ENCODE assay signal across 26 mouse cellular contexts in genomic region chr8:112922789-112923188, GRCm38 (mm10).
DNase-seq lines count a peak whose midpoint lies in the region; ATAC-seq and TF ChIP-seq lines count a peak whose summit lies in the region.
"Had no signal": no experiment of that assay in that cellular context is flagged by ENCODE, and none has a peak within 500 bp of the region (broad histone marks: within the 10 kb centered on the region; RNA-seq: fewer than 3 reads in every experiment).

No protein-coding gene starts in this region.

- no peaks in the 10 kb centered on the region for H3K27me3 ChIP-seq in hindbrain, embryonic 11.5 days (ENCODE audit: control insufficient read depth, insufficient read depth, low read length)
- no peaks in the 10 kb centered on the region for H3K27me3 ChIP-seq in hindbrain, embryonic 13.5 days
- H3K27me3 ChIP-seq in C2C12 (ENCODE audit: control insufficient read depth, insufficient read depth, insufficient read length) (no peaks in the 10 kb centered on the region), myocyte (ENCODE audit: control insufficient read depth, insufficient read depth, insufficient read length) (no peaks in the 10 kb centered on the region)
- H3K27me3 ChIP-seq: CH12.LX; embryonic facial prominence, embryonic 13.5 days; forebrain, embryonic 13.5 days had no signal

- no peak for TF ChIP-seq POLR2A in myocyte (IDR thresholded peaks at IDR 0.05; ENCODE audit: insufficient read length, low read depth)

- no peaks in the 10 kb centered on the region for H3K4me1 ChIP-seq in hindbrain, embryonic 11.5 days (replicated peaks; ENCODE audit: control insufficient read depth, insufficient read depth, low read length)
- H3K4me1 ChIP-seq in hindbrain, embryonic 13.5 days (replicated peaks): peaks cover 8% of the 10 kb centered on the region; the same call in 1 of the 2 replicates
- H3K4me1 ChIP-seq: embryonic facial prominence, embryonic 13.5 days; forebrain, embryonic 13.5 days had no signal

- no peak overlapping the region for H3K9ac ChIP-seq in hindbrain, embryonic 11.5 days (ENCODE audit: low read depth, low read length)
- H3K9ac ChIP-seq in hindbrain, embryonic 13.5 days: no peak overlapping the region
- H3K9ac ChIP-seq: embryonic facial prominence, embryonic 13.5 days; forebrain, embryonic 13.5 days; hindbrain, embryonic 14.5 days had no signal

- WGBS in hindbrain, embryonic 11.5 days: 90% methylated on average over 5 of the region's 5 CpGs
- 84% methylated on average over 5 of the region's 5 CpGs for WGBS in hindbrain, embryonic 13.5 days

- H3K9me3 ChIP-seq in hindbrain, embryonic 11.5 days (ENCODE audit: control insufficient read depth, low read length): no peaks in the 10 kb centered on the region
- no peaks in the 10 kb centered on the region for H3K9me3 ChIP-seq in hindbrain, embryonic 13.5 days
- H3K9me3 ChIP-seq: embryonic facial prominence, embryonic 13.5 days; forebrain, embryonic 13.5 days had no signal

- ATAC-seq in hindbrain, embryonic 11.5 days (ENCODE audit: low FRiP score): 0 out of 2 replicates have a peak, but pooled peaks have one; percentile 30
- ATAC-seq in hindbrain, embryonic 13.5 days (ENCODE audit: low FRiP score): no peak
- ATAC-seq: activated CD4-positive, CD25-positive, alpha-beta regulatory T cell, adult 4 months; hindbrain, postnatal 0 days; inflammation-experienced regulatory T-cells, adult 6 months; intestine, embryonic 16.5 days had no signal

- H3K36me3 ChIP-seq in hindbrain, embryonic 11.5 days (ENCODE audit: control insufficient read depth, insufficient read depth, low read length): no peaks in the 10 kb centered on the region
- H3K36me3 ChIP-seq in hindbrain, embryonic 13.5 days: no peaks in the 10 kb centered on the region
- H3K36me3 ChIP-seq in C2C12 (ENCODE audit: control insufficient read depth, insufficient read depth) (no peaks in the 10 kb centered on the region), myocyte (ENCODE audit: control insufficient read depth, insufficient read depth) (no peaks in the 10 kb centered on the region)
- H3K36me3 ChIP-seq: embryonic facial prominence, embryonic 13.5 days; G1E had no signal

- H3K79me2 ChIP-seq in C2C12 (ENCODE audit: control insufficient read depth, insufficient read depth) (no peaks in the 10 kb centered on the region), myocyte (ENCODE audit: control insufficient read depth, insufficient read depth) (no peaks in the 10 kb centered on the region)

- no peak for DNase-seq in hindbrain, embryonic 11.5 days (ENCODE audit: low spot score)
- peak; percentile 41 for DNase-seq in 3T3-L1 (ENCODE audit: low read depth, low spot score)
- DNase-seq in spleen, postnatal 4 days (ENCODE audit: low spot score in 2 of 2): no peak
- DNase-seq: adrenal gland, adult 8-10 months; adrenal gland, postnatal 25 days; cerebellum, adult 11-12 months; cerebellum, adult 8-10 months; cerebellum, postnatal 10 days; cerebellum, postnatal 36 days; gastrocnemius, adult 2 months; gastrocnemius, postnatal 14 days; heart, adult 11 months had no signal

- no peak overlapping the region for H3K4me2 ChIP-seq in hindbrain, embryonic 11.5 days (replicated peaks; ENCODE audit: low read depth, low read length)
- no peak overlapping the region for H3K4me2 ChIP-seq in hindbrain, embryonic 13.5 days
- peak overlapping the region; percentile 64 for H3K4me2 ChIP-seq in myocyte (ENCODE audit: low read depth)
- H3K4me2 ChIP-seq: embryonic facial prominence, embryonic 13.5 days; forebrain, embryonic 13.5 days; heart, embryonic 11.5 days; hindbrain, embryonic 14.5 days had no signal

- no peak overlapping the region for H3ac ChIP-seq in C2C12 (ENCODE audit: control insufficient read depth, insufficient read length, low read depth)
- H3ac ChIP-seq in myocyte (ENCODE audit: control insufficient read depth, insufficient read length): no peak overlapping the region

- no peak for TF ChIP-seq CTCF in C2C12 (IDR thresholded peaks at IDR 0.05; ENCODE audit: control insufficient read depth, insufficient read depth, insufficient read length)

- no peaks in the 10 kb centered on the region for H3K79me3 ChIP-seq in C2C12 (ENCODE audit: low read depth)

- H3K27ac ChIP-seq in hindbrain, embryonic 11.5 days (ENCODE audit: low read depth, low read length): no peak overlapping the region
- H3K27ac ChIP-seq in hindbrain, embryonic 13.5 days: no peak overlapping the region
- H3K27ac ChIP-seq: embryonic facial prominence, embryonic 13.5 days; forebrain, embryonic 13.5 days; gastrocnemius, adult 2 months; hindbrain, embryonic 14.5 days; hindbrain, postnatal 0 days had no signal

- H3K4me3 ChIP-seq in hindbrain, embryonic 11.5 days (ENCODE audit: low read depth, low read length): no peak overlapping the region
- no peak overlapping the region for H3K4me3 ChIP-seq in hindbrain, embryonic 13.5 days
- H3K4me3 ChIP-seq in C2C12 (ENCODE audit: insufficient read depth, poor library complexity, severe bottlenecking) (no peak overlapping the region), myocyte (no peak overlapping the region)
- H3K4me3 ChIP-seq: embryonic facial prominence, embryonic 13.5 days; erythroblast, embryonic 14.5 days; forebrain, embryonic 13.5 days; gastrocnemius, adult 2 months had no signal

TF ChIP-seq in C2C12, 6 proteins besides CTCF, POLR2A, EP300 and RAD21:
- no peak for TF ChIP-seq CEBPB (IDR thresholded peaks at IDR 0.05; ENCODE audit: low read depth)
- peak; percentile 82 for TF ChIP-seq FOSL1 (IDR thresholded peaks at IDR 0.05; ENCODE audit: insufficient read depth, low read length, poor library complexity, severe bottlenecking)
TF ChIP-seq in C2C12: peak in this region for 1.

TF ChIP-seq in myocyte, 11 proteins besides CTCF, POLR2A, EP300 and RAD21:
- no peak for TF ChIP-seq SRF (IDR thresholded peaks at IDR 0.05; ENCODE audit: control insufficient read depth, insufficient read length, low read depth)
- TF ChIP-seq E2F4 (IDR thresholded peaks at IDR 0.05; ENCODE audit: insufficient read depth): no peak
- TF ChIP-seq POLR2AphosphoS2 (IDR thresholded peaks at IDR 0.05; ENCODE audit: insufficient read length, low read depth): no peak
- no peak for TF ChIP-seq USF1 (IDR thresholded peaks at IDR 0.05; ENCODE audit: low read depth)
- no peak for TF ChIP-seq MYOG (IDR thresholded peaks at IDR 0.05; ENCODE audit: control insufficient read depth in 1 of 3, insufficient read depth in 1 of 3, insufficient read length in 2 of 3, low read depth in 2 of 3)
- no peak for TF ChIP-seq MAX (IDR thresholded peaks at IDR 0.05; ENCODE audit: low read depth)
